Mouse (Mus musculus) CD4-positive, CD25-positive, alpha-beta regulatory T cell, adult 2 months (primary cell): ENCODE data around the gene Cxcl1.

Source experiments
- DNase-seq: peaks from one replicate; pipeline ENCODE4 v3.0.0-alpha.2; 2012; ENCODE audit warnings: low read depth, low spot score

The Cxcl1 gene

DNA sequence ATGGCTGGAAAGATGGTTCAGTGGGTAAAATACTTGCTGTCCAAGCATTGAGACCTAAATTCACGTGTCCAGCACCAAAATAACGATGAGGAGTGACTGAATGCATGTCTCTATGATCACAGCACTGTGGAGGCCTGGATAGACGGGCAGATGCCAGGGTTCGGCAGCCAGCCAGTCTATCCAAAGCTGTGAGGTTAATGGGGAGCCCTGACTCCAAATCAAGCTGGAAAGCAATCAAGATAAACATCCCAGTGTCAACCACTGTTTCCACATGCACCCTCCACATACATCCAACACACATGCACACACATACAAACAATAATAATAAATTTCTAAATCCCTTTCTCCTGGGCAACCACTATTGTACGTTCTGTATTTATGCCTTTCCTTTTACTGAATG is 2.4 kb upstream of the Cxcl1 start:
- no peak for DNase-seq

DNA sequence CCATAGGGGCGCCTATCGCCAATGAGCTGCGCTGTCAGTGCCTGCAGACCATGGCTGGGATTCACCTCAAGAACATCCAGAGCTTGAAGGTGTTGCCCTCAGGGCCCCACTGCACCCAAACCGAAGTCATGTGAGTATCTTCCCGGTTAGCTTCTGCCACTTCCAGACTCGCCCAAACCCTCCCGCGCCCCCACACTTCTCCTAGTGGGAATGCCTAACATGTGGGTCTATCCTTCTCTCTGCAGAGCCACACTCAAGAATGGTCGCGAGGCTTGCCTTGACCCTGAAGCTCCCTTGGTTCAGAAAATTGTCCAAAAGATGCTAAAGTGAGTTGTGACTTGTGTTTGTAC is 398 bp downstream of the Cxcl1 start:
- no peak for DNase-seq

DNA sequence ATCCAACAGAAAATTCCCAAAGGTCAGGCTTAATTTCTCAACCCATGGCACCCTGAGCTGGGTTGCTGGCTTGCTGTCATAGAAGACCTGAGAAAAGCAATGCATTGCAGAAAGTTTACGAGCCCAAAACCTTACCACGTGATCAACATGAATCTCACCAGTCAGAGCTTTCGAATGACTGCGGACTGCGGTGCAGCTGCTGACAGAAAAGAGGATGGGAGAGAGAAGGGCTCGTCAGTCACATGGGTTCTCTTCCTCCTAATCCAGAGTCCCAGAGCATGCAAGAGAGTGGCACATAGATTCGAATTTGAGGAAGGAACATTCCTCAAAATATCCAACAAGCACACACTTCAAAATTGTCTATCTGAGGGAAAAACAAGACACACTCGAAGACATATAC is 3.2 kb downstream of the Cxcl1 start:
- no peak for DNase-seq

DNA sequence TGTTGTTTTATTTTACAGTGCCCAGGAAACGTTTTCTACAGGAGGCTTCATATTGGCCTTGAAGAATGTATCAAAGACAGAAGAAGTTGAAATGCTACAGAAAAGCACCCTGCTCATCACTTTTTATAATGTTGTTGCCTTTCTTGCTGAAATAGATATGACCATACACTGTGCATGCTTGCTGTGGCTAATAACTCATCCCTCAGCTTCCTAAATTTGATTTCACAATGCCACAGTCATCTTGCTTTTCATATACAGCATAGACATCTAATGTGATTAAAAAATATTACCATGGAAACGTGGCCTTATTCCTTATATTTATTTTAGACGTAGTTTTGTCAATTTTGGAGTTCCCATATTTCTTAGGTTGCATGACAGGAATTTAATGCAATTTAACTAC is 6.4 kb downstream of the Cxcl1 start:
- DNase-seq, result no peak

DNA sequence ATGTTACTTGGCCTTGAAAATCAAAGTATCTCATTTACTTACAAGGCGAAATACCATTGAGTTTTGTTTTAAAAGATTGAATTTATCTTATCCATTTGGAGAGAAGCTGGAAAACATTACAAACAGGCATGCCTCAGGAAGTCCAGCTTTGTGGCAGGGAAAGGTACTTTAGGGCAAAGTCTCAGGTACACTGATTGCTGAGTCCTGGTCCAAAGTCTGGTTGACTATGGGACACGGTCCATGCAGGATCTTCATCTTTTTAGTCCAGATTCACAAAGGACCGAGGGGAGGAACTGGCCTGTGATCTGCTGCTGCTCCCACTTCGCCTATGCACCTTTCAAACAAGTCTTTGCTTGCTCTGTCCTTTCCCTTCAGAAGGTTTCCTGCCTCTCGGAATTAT is 8.3 kb downstream of the Cxcl1 start:
- DNase-seq, result no peak

DNA sequence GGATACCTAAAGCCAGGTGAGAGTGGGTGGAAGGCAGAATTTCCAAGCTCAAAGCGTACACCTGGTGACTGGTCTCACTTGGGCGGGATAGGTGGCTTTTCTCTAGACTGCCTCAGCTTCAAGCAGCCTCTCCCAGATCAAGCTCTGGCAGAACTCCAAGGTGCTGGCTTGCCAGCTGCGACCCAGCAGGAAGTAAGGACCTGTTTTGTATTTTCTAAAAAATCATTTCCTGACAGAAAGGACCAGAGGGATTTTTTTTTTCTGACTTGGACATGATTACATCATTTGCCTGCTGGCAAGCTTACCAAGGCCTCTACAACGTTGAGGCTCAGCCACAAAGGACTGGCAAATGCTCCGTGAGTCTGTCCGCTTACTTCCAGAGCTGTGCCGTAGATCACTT is 9.1 kb downstream of the Cxcl1 start:
- DNase-seq, result no peak

DNA sequence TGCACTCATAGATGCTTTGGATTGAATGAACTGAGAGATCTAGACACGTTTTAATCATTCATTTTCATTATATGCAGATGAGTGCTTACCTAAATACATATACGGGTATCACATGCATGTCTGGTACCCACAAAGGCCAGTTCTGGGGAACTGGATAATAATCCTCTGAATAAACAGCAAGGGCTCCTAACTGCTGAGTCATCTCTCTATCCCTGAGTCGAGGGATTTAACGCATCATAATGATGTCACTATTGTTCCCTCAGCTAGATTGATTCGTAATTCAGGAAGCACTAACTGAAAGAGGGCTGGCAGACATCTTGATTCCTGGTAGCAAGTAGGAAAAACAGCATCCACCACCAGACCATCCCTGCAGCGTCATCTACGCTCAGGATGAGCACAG is 9.6 kb downstream of the Cxcl1 start:
- no peak for DNase-seq

DNA sequence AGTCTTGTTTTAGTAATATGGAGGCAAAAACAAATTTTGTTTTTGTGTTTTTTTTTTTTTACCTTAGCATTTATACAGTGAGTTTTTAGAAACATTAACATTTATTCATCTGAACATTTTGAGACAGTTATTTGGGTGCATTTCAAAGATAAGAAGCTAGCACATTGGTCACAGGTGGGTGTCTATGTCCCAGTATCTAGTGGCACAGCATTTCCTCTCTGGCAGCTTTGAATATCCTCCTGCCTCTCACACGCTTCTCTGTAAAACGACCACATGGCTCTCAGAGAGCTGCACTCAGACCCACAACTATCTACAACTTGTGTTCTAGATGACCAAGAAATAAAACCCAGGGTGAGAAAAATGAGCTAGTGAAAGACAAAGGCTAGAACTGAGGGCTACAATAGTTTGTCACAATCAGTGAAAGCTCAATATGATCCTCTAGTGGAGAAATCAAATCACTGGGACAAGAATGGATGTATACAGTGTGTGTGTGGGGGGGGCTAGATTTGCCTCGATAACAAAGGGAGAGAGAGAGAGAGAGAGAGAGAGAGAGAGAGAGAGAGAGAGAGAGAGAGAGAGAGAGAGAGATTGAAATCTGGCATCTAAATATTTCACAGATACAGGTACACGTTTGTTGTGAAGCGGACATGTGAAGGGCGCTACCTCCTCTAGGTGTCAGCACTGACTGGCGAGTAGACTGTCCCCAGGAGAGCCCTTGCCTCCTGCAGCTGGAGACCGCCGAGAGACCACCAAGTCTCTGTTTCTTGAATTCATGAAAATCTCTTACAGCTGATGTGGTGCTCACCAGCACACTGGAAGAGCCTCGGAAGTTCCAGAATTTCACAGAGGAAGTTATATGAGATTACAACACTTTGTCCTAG is 11.6 kb downstream of the Cxcl1 start:
- peak; percentile 53 for DNase-seq

DNA sequence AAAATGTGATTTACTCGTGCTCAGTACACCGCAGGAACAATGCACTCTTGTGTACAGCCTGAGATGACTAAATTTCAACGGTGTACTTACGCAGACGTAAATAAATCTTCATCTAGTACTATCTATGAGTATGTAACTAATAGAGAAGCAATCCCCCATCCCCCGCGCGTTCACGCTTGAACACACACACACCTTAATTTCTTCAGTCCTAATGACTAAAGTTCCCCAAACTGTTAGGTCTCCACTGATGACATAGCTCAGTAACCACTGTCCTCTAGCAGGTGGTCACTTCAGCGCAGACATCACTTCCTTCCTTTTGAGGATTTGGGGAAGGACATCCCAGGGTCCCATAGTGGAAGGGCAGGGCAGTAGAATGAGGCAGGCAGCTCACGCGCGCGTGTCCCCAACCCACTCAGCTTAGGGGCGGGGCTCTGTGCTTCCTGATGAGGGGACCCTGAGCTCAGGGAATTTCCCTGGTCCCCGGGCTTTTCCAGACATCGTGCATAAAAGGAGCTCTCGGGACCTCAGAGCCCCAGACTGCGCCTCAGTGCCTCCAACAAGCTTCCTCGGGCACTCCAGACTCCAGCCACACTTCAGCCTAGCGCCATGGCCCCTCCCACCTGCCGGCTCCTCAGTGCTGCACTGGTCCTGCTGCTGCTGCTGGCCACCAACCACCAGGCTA is 12.4 kb downstream of the Cxcl1 start, which contains the start of gene Cxcl2:
Gene Cxcl2, plus strand, starts transcription at position 533 of the 682 bp plus-strand sequence.
- peak; percentile 25 for DNase-seq

DNA sequence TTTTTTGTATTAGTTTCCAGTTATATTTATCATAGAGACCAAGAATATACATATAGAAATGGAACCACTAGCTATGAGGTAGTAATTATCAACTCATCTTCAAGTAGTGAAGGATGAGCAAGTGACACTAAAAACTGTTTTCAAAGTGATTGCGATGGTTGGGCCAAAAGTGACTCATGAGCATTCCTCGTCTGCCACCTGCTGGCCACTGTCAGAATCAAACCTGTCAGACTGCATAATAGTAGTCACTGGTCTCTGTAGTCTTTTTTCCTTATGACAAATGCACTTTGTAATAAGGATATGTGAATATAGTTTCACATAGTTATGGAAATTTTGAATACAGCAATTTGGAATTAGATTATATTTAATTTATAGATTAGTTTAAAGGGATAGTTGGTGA is 17.9 kb downstream of the Cxcl1 start:
- DNase-seq, result peak; percentile 85

DNA sequence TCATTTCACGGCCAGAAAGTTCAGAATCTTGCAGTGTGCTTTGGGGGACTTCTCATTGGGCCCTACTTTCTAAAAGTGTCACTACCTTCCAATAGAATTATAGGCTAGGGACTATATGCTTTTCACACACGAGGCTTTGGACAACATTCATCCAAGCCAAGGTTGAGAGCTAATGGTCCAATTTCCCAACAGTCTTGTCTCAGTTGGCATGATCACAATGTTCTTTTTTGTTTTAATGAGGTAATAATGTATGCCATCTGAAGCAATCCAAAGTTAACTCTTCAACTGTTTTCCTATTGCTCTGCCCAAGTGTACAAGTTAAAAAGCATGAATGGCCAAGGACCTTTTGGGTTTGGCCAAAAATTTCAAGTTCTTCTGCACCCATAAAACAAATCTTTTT is 28.5 kb downstream of the Cxcl1 start:
- no peak for DNase-seq

DNA sequence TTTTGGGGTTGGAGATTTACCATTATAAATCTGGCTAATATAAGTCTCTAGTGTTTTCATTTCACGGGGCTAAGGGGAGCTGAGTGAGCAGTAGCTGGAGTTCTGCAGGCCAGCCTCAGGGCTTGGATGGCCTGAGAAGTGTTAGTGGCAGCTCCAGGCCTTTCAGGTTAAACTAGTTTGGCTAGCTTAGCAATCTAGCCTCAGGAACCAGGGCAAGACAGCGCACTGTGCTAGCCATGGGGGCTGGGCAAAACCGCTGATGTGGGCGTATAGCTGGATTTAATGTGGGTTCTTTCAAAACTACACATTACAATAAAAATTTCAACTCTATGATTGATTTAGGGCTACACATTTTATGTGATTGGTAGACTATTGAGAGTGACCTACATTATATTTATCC is 31.9 kb downstream of the Cxcl1 start:
- no peak for DNase-seq

DNA sequence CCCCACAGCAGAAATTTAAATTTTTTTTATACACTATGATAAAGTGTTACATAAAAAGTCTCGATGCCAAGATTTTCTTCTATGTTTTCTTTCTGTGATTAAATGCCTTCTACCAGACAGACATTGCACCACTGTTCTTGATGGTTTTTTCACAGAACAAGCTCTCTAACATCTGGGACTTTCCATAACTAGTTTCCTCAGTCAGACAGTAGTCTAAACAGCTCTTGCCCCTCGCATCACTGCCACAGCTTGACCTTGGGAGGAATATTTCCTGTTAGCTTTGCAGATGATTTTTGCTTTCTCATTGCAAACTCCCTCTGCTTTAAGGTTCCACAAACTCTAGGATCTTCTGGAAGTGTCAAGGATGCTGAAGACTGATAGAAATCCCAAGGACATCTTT is 39.5 kb downstream of the Cxcl1 start:
- DNase-seq, result peak; percentile 22

DNA sequence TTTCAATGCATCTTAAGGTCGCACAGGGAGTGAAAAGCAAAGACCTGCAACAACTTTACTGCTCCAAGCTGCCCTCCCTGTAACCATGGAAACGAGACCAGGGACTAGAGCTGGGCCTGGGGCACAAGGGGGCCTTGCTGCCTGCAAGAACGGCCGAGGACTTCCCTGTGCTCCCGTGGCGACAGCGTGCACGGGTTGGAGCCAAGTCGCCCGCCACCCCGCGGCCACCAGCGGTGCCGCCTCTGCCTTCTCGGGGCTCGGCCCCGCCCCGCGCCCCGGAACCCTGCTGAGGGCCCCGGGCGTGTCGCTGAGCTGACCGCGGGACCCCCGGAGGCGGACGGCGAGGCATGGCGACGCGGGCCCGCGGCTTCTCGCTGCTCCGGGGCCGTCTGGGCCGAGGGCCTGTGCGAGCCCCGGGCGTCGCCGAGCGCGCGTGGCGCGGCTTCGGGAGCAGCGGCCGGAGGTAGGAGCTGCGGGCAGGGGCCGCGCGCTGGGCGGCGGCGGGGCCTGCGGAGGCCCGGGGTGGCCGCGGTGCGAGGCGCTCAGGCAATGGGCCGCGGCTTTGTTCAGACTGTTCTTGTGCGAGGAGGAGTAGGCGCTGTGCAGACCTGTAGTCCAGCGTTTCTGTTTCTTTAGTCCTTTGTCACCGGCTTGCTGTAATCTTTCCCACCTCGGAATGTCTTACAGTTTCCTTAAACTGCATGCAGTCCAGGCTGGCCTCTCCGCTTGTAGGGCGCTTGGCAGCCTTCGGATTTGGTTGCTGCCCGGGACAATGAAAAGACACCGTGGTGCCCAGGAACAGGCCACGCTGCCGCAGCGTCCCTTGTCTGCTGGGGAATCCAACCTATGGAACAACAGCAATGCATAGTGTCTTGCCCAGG is 40.2 kb downstream of the Cxcl1 start, which contains the start of gene Mthfd2l:
Gene Mthfd2l, plus strand, starts transcription at position 147 of the 881 bp plus-strand sequence.
- peak; percentile 87 for DNase-seq

DNA sequence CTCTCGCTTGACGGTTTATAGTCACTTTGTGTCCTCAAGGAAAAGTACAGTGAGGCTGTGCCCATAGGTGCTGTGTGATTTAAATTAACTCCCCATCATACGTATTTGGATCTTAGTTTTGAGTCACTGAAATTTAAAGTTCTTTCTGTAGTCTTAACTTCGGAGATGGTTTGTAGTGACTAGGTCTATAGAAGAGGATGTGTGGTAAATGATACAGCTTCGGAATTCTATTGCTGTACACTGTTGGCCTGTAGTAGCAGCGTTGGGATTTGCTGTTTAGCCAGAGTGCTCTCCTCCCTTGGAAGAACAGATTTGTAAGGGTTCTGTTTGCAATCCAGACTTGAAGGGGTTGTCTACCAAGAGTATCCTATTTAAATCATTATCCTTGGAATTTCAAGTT is 40.9 kb downstream of the Cxcl1 start:
- DNase-seq, result no peak

DNA sequence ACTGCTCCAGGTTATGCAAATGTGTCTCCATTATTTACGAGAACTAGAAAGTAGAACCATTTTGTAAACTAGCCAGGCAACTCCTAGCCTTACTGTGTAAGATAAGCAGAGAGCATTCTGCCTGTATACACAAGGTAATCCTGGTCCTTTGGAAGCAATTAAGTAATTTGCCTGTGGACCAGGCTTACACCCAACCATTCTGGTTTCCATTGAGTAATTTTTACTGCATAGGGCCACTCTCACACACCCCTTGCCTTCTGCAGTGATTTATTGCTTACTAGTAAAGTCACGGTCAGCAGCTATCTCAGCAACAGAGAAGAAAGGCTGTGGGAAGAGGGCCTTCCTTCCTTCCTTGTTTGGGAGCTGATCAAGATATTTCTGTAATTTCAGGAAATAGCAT is 45.7 kb downstream of the Cxcl1 start:
- DNase-seq, result no peak
